In the genomic region with DNA sequence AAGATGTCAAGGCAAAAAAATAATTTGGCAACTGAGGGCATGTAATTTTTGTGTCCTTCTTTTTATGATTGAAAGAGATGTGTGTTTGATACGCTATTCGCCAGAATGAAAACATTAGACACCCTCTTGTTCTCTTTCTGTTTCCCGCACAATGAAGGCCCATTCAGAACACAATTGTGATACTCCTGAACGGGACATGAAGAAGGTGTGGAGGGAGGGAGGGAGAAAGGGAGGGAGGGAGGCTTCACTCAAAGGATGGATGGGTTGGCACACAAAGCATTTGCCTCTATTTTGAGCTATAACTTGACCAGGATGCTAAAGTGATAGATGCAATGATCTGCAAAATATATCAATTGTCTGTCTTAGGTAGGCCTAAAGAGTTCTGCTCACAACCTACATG, we compare ENCODE assay signal across 21 mouse cellular contexts.
A peak's percentile ranks its signal among the peaks of the same experiment; 100 is the strongest.
DNase-seq lines count a peak whose midpoint lies in the region; ATAC-seq and TF ChIP-seq lines count a peak whose summit lies in the region.
"Had no signal": no experiment of that assay in that cellular context is flagged by ENCODE, and none has a peak within 500 bp of the region (broad histone marks: within the 10 kb centered on the region; RNA-seq: fewer than 3 reads in every experiment).

No protein-coding gene starts in this region.

- H3K4me2 ChIP-seq in hindbrain, embryonic 13.5 days = peak overlapping the region; percentile 20
- no peak overlapping the region for H3K4me2 ChIP-seq in hindbrain, postnatal 0 days (ENCODE audit: low read depth, low read length)
- H3K4me2 ChIP-seq in forebrain, embryonic 16.5 days (ENCODE audit: low read length) = no peak overlapping the region
- 0 out of 2 replicates have a peak overlapping the region, but pooled peaks have one; percentile 3 for H3K4me2 ChIP-seq in midbrain, embryonic 13.5 days (replicated peaks)
- peak overlapping the region; percentile 18; the same call in 1 of the 2 replicates for H3K4me2 ChIP-seq in neural tube, embryonic 13.5 days
- H3K4me2 ChIP-seq: embryonic facial prominence, embryonic 12.5 days; liver, embryonic 13.5 days had no signal

- H3K4me1 ChIP-seq in hindbrain, embryonic 13.5 days (replicated peaks) = peaks cover 45% of the 10 kb centered on the region
- no peaks in the 10 kb centered on the region; the same call in 1 of the 2 replicates for H3K4me1 ChIP-seq in hindbrain, postnatal 0 days (ENCODE audit: insufficient read depth, low read length)
- H3K4me1 ChIP-seq in forebrain, embryonic 16.5 days (replicated peaks; ENCODE audit: control insufficient read depth, insufficient read depth, low read length) = peaks cover 25% of the 10 kb centered on the region
- H3K4me1 ChIP-seq in midbrain, embryonic 13.5 days (replicated peaks) = peaks cover 53% of the 10 kb centered on the region
- H3K4me1 ChIP-seq in neural tube, embryonic 13.5 days (replicated peaks) = peaks cover 49% of the 10 kb centered on the region
- H3K4me1 ChIP-seq: liver, embryonic 13.5 days had no signal

- peak overlapping the region; percentile 86 for H3K27ac ChIP-seq in hindbrain, embryonic 13.5 days
- no peak overlapping the region for H3K27ac ChIP-seq in hindbrain, postnatal 0 days
- H3K27ac ChIP-seq in forebrain, embryonic 16.5 days (ENCODE audit: low read length) = 0 out of 2 replicates have a peak overlapping the region, but pooled peaks have one; percentile 14
- peak overlapping the region; percentile 85 for H3K27ac ChIP-seq in midbrain, embryonic 13.5 days
- peak overlapping the region; percentile 87 for H3K27ac ChIP-seq in neural tube, embryonic 13.5 days (replicated peaks)
- H3K27ac ChIP-seq: embryonic facial prominence, embryonic 12.5 days; gastrocnemius, adult 2 months; kidney, postnatal 0 days; liver, embryonic 13.5 days had no signal

- TF ChIP-seq CTCF in hindbrain, postnatal 0 days (IDR thresholded peaks at IDR 0.05; ENCODE audit: low read depth) = no peak

- no peak for DNase-seq in hindbrain, postnatal 0 days (ENCODE audit: low spot score)
- DNase-seq in layer of hippocampus, postnatal 10 days (ENCODE audit: low spot score in 2 of 2) = no peak
- no peak for DNase-seq in lung, postnatal 4 days
- DNase-seq in left cerebral cortex, adult 9 months (ENCODE audit: low spot score in 2 of 2) = no peak
- DNase-seq: adrenal gland, adult 8-10 months; cerebellum, adult 11-12 months; gastrocnemius, adult 2 months; kidney, adult 2 months; liver, embryonic 13.5 days; lung, adult 2 months; lung, postnatal 14 days; right cerebral cortex, postnatal 14 days; spleen, adult 18-20 months; thymus, postnatal 14 days had no signal

- no peaks in the 10 kb centered on the region for H3K36me3 ChIP-seq in hindbrain, embryonic 13.5 days
- no peaks in the 10 kb centered on the region for H3K36me3 ChIP-seq in hindbrain, postnatal 0 days (ENCODE audit: insufficient read depth, low read length)
- no peaks in the 10 kb centered on the region for H3K36me3 ChIP-seq in forebrain, embryonic 16.5 days (ENCODE audit: control insufficient read depth, insufficient read depth)
- no peaks in the 10 kb centered on the region for H3K36me3 ChIP-seq in midbrain, embryonic 13.5 days
- H3K36me3 ChIP-seq in neural tube, embryonic 13.5 days = no peaks in the 10 kb centered on the region
- H3K36me3 ChIP-seq: embryonic facial prominence, embryonic 12.5 days; liver, embryonic 13.5 days had no signal

- no peaks in the 10 kb centered on the region for H3K9me3 ChIP-seq in hindbrain, embryonic 13.5 days
- H3K9me3 ChIP-seq in hindbrain, postnatal 0 days (ENCODE audit: low read length) = no peaks in the 10 kb centered on the region
- no peaks in the 10 kb centered on the region for H3K9me3 ChIP-seq in forebrain, embryonic 16.5 days (ENCODE audit: control insufficient read depth, low read length)
- H3K9me3 ChIP-seq in midbrain, embryonic 13.5 days = no peaks in the 10 kb centered on the region
- H3K9me3 ChIP-seq in neural tube, embryonic 13.5 days = no peaks in the 10 kb centered on the region
- H3K9me3 ChIP-seq: embryonic facial prominence, embryonic 12.5 days; liver, embryonic 13.5 days had no signal

- peak; percentile 30 for ATAC-seq in hindbrain, embryonic 13.5 days (ENCODE audit: low FRiP score)
- ATAC-seq in hindbrain, postnatal 0 days = no peak
- ATAC-seq in forebrain, embryonic 16.5 days = 0 out of 2 replicates have a peak, but pooled peaks have one; percentile 6
- ATAC-seq in midbrain, embryonic 13.5 days = peak; percentile 53
- peak; percentile 21; the same call in 1 of the 2 replicates for ATAC-seq in neural tube, embryonic 13.5 days (ENCODE audit: low read depth)
- ATAC-seq: inflammation-experienced regulatory T-cells, adult 6 months had no signal

- H3K9ac ChIP-seq in hindbrain, embryonic 13.5 days = no peak overlapping the region
- no peak overlapping the region for H3K9ac ChIP-seq in hindbrain, postnatal 0 days (replicated peaks; ENCODE audit: low read length)
- H3K9ac ChIP-seq in forebrain, embryonic 16.5 days (replicated peaks; ENCODE audit: low read depth, low read length) = no peak overlapping the region
- H3K9ac ChIP-seq in midbrain, embryonic 13.5 days (replicated peaks) = no peak overlapping the region
- no peak overlapping the region for H3K9ac ChIP-seq in neural tube, embryonic 13.5 days
- H3K9ac ChIP-seq: embryonic facial prominence, embryonic 12.5 days; liver, embryonic 13.5 days had no signal

- 36% methylated on average over 4 of the region's 4 CpGs for WGBS in hindbrain, embryonic 13.5 days
- WGBS in hindbrain, postnatal 0 days = 39% methylated on average over 4 of the region's 4 CpGs
- 11% methylated on average over 4 of the region's 4 CpGs for WGBS in forebrain, embryonic 16.5 days
- WGBS in midbrain, embryonic 13.5 days = 19% methylated on average over 4 of the region's 4 CpGs
- 44% methylated on average over 4 of the region's 4 CpGs for WGBS in neural tube, embryonic 13.5 days

- H3K4me3 ChIP-seq in hindbrain, embryonic 13.5 days = no peak overlapping the region
- no peak overlapping the region for H3K4me3 ChIP-seq in hindbrain, postnatal 0 days (ENCODE audit: low read length)
- no peak overlapping the region for H3K4me3 ChIP-seq in forebrain, embryonic 16.5 days (replicated peaks; ENCODE audit: low read length)
- H3K4me3 ChIP-seq in midbrain, embryonic 13.5 days (replicated peaks) = no peak overlapping the region
- no peak overlapping the region for H3K4me3 ChIP-seq in neural tube, embryonic 13.5 days
- H3K4me3 ChIP-seq: embryonic facial prominence, embryonic 12.5 days; gastrocnemius, adult 2 months; liver, embryonic 13.5 days had no signal

- H3K27me3 ChIP-seq in hindbrain, embryonic 13.5 days = peaks cover 10% of the 10 kb centered on the region; the same call in 1 of the 2 replicates
- 0 out of 2 replicates have a peak, but pooled peaks cover 9% of the 10 kb centered on the region for H3K27me3 ChIP-seq in hindbrain, postnatal 0 days (ENCODE audit: insufficient read depth, low read length)
- H3K27me3 ChIP-seq in forebrain, embryonic 16.5 days (replicated peaks; ENCODE audit: control insufficient read depth, insufficient read depth, low read length) = peaks cover 11% of the 10 kb centered on the region; the same call in 1 of the 2 replicates
- peaks cover 41% of the 10 kb centered on the region for H3K27me3 ChIP-seq in midbrain, embryonic 13.5 days
- H3K27me3 ChIP-seq in neural tube, embryonic 13.5 days = 0 out of 2 replicates have a peak, but pooled peaks cover 3% of the 10 kb centered on the region
- H3K27me3 ChIP-seq: embryonic facial prominence, embryonic 12.5 days; liver, embryonic 13.5 days had no signal

Comparison
In these comparisons a context has a peak if more than half of its experiments do, and no peak if none do; other contexts are left out.
1. H3K4me2 ChIP-seq: peak in hindbrain, embryonic 13.5 days (single experiment), midbrain, embryonic 13.5 days (single experiment) and neural tube, embryonic 13.5 days (single experiment); none in hindbrain, postnatal 0 days (single experiment) and forebrain, embryonic 16.5 days (single experiment).